Mouse (Mus musculus) layer of hippocampus, postnatal 14 days (tissue): ENCODE data around the gene Pcdh7. TPM values are rescaled to one million over a fixed set of nuclear protein-coding genes. Genes with fewer than 3 reads are reported as not detected.

ENCODE experiments used
- DNase-seq, 2 experiments: peaks; one replicate each; pipeline ENCODE4 v3.0.0; 2021 to 2022; ENCODE audit warnings: low spot score in 2 of 2, mixed read lengths in 1 of 2
- total RNA-seq, 2 experiments: library from RNA; stranded (reverse); gene quantifications; 2 replicates each; pipeline ENCODE4 v1.2.3; 2021

The Pcdh7 gene
- total RNA-seq, 2 experiments from 2014 or later, result 71.9 to 76.5 TPM

- no peak for DNase-seq
These were observed 71.2 kb downstream of the Pcdh7 start for GRCm38 (mm10) chr5:57788775-57789509.

GRCm38 (mm10) chr5:57796337-57796736 is 78.6 kb downstream of the Pcdh7 start:
- no peak for DNase-seq

GRCm38 (mm10) chr5:57797951-57798670 is 80.3 kb downstream of the Pcdh7 start:
- no peak for DNase-seq

- DNase-seq, result no peak
These were observed 85.3 kb downstream of the Pcdh7 start for GRCm38 (mm10) chr5:57803108-57803507.

GRCm38 (mm10) chr5:57803890-57804289 is 86.1 kb downstream of the Pcdh7 start:
- DNase-seq, result no peak

- DNase-seq, result no peak
These were observed 89.6 kb downstream of the Pcdh7 start for GRCm38 (mm10) chr5:57807350-57807749.

GRCm38 (mm10) chr5:57810641-57811040 is 92.9 kb downstream of the Pcdh7 start:
- no peak for DNase-seq

- DNase-seq, result no peak
These were observed 98.3 kb downstream of the Pcdh7 start for GRCm38 (mm10) chr5:57815964-57816589.

GRCm38 (mm10) chr5:57819788-57820187 is 102.0 kb downstream of the Pcdh7 start:
- DNase-seq, result no peak

- DNase-seq, result no peak
These were observed 103.3 kb downstream of the Pcdh7 start for GRCm38 (mm10) chr5:57821099-57821498.

- DNase-seq, result no peak
These were observed 110.7 kb downstream of the Pcdh7 start for GRCm38 (mm10) chr5:57828437-57828836.

- DNase-seq, result no peak
These were observed 119.4 kb downstream of the Pcdh7 start for GRCm38 (mm10) chr5:57837150-57837549.

- peak in 1 of 2 experiments; percentile 7 for DNase-seq
These were observed 123.8 kb downstream of the Pcdh7 start for GRCm38 (mm10) chr5:57841357-57842119.

- DNase-seq, result peak in 1 of 2 experiments; percentile 26
These were observed 129.7 kb downstream of the Pcdh7 start for GRCm38 (mm10) chr5:57847500-57847899.

GRCm38 (mm10) chr5:57850111-57850510 is 132.3 kb downstream of the Pcdh7 start:
- no peak for DNase-seq

GRCm38 (mm10) chr5:57857316-57857715 is 139.5 kb downstream of the Pcdh7 start:
- DNase-seq, result no peak

- DNase-seq, result no peak
These were observed 146.5 kb downstream of the Pcdh7 start for GRCm38 (mm10) chr5:57864254-57864653.

- no peak for DNase-seq
These were observed 147.5 kb downstream of the Pcdh7 start for GRCm38 (mm10) chr5:57865256-57865655.

- no peak for DNase-seq
These were observed 148.3 kb downstream of the Pcdh7 start for GRCm38 (mm10) chr5:57866097-57866496.

- DNase-seq, result no peak
These were observed 150.1 kb downstream of the Pcdh7 start for GRCm38 (mm10) chr5:57867906-57868305.

GRCm38 (mm10) chr5:57868702-57869101 is 150.9 kb downstream of the Pcdh7 start:
- no peak for DNase-seq
